Mouse (Mus musculus) ES-Bruce4 (cell line): ENCODE data around the gene Prima1. TPM values are rescaled to one million over a fixed set of nuclear protein-coding genes. Genes with fewer than 3 reads are reported as not detected.

Experiments used
- H3K27ac ChIP-seq: 2 replicates; pipeline ENCODE4 v1.5.1; 2012; ENCODE audit warnings: low read length, inconsistent platforms; ENCODE audit not compliant: insufficient read depth
- H3K27me3 ChIP-seq: 2 replicates; pipeline ENCODE4 v1.6.1; 2012; ENCODE audit warnings: mild to moderate bottlenecking, low read length, inconsistent platforms; ENCODE audit not compliant: control insufficient read depth, poor library complexity, insufficient read depth, severe bottlenecking
- H3K36me3 ChIP-seq: 2 replicates; pipeline ENCODE4 v1.6.1; 2012; ENCODE audit warnings: inconsistent platforms, mild to moderate bottlenecking, low read length, moderate library complexity; ENCODE audit not compliant: control insufficient read depth, poor library complexity, insufficient read depth, severe bottlenecking
- H3K4me1 ChIP-seq: one replicate; pipeline ENCODE4 v1.8.1; 2011; ENCODE audit warnings: low read length; ENCODE audit not compliant: control insufficient read depth, insufficient read depth
- H3K4me3 ChIP-seq: 2 replicates; pipeline ENCODE4 v1.5.1; 2011; ENCODE audit warnings: low read depth, mild to moderate bottlenecking, low read length
- H3K9ac ChIP-seq: 2 replicates; pipeline ENCODE4 v1.6.1; 2012; ENCODE audit warnings: low read depth, mild to moderate bottlenecking, inconsistent platforms; ENCODE audit not compliant: poor library complexity, severe bottlenecking
- H3K9me3 ChIP-seq: replicated peaks from 2 replicates; pipeline ENCODE4 v1.6.1; 2012; ENCODE audit warnings: mild to moderate bottlenecking, low read length, inconsistent platforms; ENCODE audit not compliant: control insufficient read depth, poor library complexity, insufficient read depth, severe bottlenecking
- CTCF ChIP-seq: IDR thresholded peaks from one replicate; pipeline ENCODE4 v1.8.1; 2011; ENCODE audit warnings: low read depth, low read length
- EP300 ChIP-seq: IDR thresholded peaks from 2 replicates; pipeline ENCODE4 v1.6.1; 2011; ENCODE audit warnings: low read depth, low read length; ENCODE audit not compliant: insufficient read depth
- POLR2A ChIP-seq: IDR thresholded peaks from one replicate; pipeline ENCODE4 v1.8.1; 2011; ENCODE audit warnings: low read length; ENCODE audit not compliant: insufficient read depth
- polyA plus RNA-seq: library from polyadenylated mRNA; stranded (reverse); fragments of >200 nt; gene quantifications from 2 replicates; pipeline ENCODE4 v1.2.4, GENCODE M21; 2011; ENCODE audit warnings: low read depth; ENCODE audit not compliant: missing spikeins, insufficient read depth, insufficient read length

Gene Prima1
- polyA plus RNA-seq, 1 experiment = not detected

DNA sequence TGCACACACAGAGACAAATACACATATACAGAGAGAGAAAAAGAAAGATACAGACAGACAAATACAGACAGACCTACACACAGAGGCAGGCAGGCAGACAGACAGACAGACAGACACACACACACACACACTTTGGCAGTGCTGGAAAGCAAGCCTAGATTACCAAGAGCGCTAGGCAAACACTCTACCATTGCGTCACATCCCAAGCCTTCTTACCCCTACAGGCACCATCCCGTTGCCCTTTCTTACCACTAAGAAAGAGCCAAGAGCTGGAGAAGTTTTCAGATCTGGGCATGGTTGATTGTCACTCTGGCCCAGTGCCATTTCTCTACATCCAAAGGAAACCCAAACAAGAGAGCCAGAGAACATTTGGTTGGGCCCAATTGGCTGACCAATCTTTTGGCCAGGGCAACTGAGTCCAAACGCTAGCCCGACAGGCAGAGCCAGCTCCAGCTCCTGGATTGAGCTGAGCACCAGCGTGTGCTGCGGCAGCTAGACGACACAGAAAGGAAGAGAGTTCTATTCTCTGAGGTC, 11.0 kb upstream of the Prima1 start:
- Histone ChIP-seq H3K36me3 (no peaks in the 10 kb centered on the region), H3K27me3 (no peaks in the 10 kb centered on the region), H3K4me1 (no peaks in the 10 kb centered on the region), H3K9me3 (no peaks in the 10 kb centered on the region), H3K27ac (no peak overlapping the region), H3K4me3 (no peak overlapping the region), H3K9ac (no peak overlapping the region)
- TF ChIP-seq EP300 = no peak
- TF ChIP-seq POLR2A = no peak
- no peak for TF ChIP-seq CTCF

DNA sequence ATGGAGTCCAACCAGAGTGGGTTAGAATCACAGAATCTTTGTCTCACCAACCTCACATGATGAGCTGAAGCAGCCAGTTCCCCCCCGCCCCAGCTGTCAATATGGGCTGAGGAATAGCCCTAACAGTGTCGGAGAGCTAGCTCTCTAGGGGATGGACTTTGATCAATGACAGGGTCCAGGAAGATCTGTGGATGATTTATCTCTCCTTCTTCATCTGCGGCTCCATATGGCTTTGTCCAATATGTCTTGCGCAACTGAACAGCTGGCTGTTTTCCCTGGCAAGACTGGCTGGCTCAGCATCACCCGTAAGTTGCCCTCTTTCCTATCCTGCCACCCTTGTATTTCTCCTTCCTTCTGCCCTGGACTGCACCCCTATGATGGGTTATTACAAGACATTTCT, 9.2 kb upstream of the Prima1 start:
- Histone ChIP-seq H3K4me1 (no peaks in the 10 kb centered on the region), H3K27me3 (no peaks in the 10 kb centered on the region), H3K9ac (no peak overlapping the region), H3K9me3 (no peaks in the 10 kb centered on the region), H3K36me3 (no peaks in the 10 kb centered on the region), H3K4me3 (no peak overlapping the region), H3K27ac (no peak overlapping the region)
- no peak for TF ChIP-seq EP300
- no peak for TF ChIP-seq POLR2A
- no peak for TF ChIP-seq CTCF

DNA sequence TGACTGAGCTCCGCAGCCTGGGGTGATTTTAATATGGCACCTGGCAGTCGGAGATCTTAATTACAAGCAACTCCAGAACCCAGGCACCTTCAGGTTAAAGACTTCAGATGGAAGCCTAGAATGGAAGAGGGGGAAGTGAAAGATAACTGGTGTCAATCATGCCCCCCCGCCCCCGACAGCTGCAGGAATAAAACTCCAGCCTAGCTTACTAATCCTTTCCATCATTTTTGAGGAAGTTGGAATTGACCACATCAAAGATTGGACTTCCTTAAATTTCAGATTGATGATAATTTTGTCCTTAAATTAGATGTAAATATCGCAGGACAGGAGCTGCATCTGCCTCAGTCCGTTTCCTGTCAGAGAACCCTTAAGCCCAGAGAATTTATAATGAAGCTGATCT, 8.4 kb upstream of the Prima1 start:
- Histone ChIP-seq H3K36me3 (no peaks in the 10 kb centered on the region), H3K9ac (no peak overlapping the region), H3K4me1 (no peaks in the 10 kb centered on the region), H3K4me3 (no peak overlapping the region), H3K27ac (no peak overlapping the region), H3K27me3 (no peaks in the 10 kb centered on the region), H3K9me3 (no peaks in the 10 kb centered on the region)
- TF ChIP-seq EP300 = no peak
- no peak for TF ChIP-seq POLR2A
- TF ChIP-seq CTCF = no peak

DNA sequence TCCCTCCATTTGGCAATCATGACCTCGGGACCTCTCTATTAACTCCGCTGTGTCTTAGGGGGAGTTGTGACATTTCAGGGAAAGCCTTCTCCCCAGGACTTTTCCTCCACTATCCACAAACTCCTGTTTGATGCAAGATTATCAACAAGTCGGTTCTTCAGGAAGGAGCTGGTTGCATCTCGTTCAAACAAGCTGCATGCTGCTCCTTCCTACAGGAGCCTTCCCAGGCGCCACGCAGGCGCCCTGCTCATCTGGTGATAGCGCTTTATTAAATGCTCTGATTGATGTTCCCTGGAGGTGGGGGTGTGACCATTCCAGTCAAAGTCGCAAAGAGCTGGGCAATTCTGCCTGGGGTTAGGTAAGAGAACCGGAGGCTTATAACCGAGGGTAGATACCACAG, 1.1 kb upstream of the Prima1 start:
- Histone ChIP-seq H3K36me3 (no peaks in the 10 kb centered on the region), H3K4me3 (peak overlapping the region; percentile 78), H3K27me3 (peaks cover 4% of the 10 kb centered on the region; the same call in 1 of the 2 replicates), H3K9me3 (no peaks in the 10 kb centered on the region), H3K27ac (no peak overlapping the region), H3K9ac (peak overlapping the region; percentile 77; the same call in 1 of the 2 replicates), H3K4me1 (no peaks in the 10 kb centered on the region)
- no peak for TF ChIP-seq EP300
- no peak for TF ChIP-seq CTCF
- TF ChIP-seq POLR2A = no peak

DNA sequence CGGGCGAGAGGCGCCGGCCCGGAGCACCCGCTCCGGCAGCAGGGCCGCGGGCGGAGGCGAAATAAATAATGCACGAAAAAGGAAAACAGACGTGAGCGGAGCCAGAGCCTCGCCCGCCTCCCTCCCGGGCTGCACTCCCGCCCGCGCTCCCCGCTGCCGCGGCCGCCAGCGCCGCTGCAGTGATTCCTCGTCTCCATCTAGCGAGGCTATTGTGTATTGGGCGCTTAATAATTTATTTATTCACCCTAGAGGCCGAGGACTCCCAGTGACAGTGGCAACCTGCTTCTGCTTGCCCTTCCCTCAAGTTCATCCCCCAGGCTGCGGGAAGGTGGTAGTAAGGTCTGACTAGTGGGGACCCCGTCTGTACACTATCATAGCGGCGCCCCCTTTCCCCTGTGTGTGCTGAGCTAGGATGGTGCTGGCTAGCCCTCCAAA, 658 bp upstream of the Prima1 start:
- no peak for TF ChIP-seq POLR2A
- no peak for TF ChIP-seq CTCF
- no peak for TF ChIP-seq EP300
- Histone ChIP-seq H3K4me1 (no peaks in the 10 kb centered on the region), H3K9me3 (no peaks in the 10 kb centered on the region), H3K27ac (no peak overlapping the region), H3K4me3 (peak overlapping the region; percentile 78), H3K27me3 (peaks cover 4% of the 10 kb centered on the region; the same call in 1 of the 2 replicates), H3K36me3 (no peaks in the 10 kb centered on the region), H3K9ac (peak overlapping the region; percentile 77)

DNA sequence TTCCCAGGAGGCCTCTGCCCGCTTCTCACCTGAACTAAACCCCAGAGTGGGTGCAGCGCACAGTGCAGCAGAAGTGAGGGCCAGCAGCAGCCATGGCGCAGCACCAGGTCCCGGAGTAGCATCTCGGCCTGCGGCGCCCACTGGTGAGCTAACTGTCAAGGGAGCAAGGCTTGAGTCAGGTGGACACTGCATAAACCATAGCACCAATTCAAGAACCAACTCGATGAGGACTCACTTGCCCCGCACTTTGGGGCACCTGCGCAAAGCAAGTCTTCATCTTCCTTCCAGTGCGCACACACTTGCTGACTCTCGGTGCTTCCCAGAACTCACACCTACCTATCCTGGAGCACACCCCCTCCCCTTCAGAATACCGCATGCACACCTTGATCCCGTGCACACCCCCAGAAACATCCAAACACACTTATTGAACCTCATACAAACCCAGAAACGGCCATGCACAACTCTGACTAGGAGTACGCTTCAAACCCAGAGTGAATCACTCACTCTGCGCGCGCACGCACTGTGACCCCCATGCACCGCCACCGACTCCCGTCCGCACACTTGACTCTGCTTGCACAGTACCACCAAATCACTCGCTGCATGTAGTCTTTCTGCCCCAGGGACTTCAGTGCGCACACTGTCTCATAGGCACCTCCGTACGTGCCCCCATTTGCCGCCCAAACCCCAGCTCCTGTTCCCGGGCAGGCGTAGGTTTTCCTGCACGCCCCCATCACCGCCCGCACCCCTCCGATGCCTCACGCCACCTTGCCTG, 453 bp downstream of the Prima1 start:
- Histone ChIP-seq H3K9ac (peak overlapping the region; percentile 77), H3K27me3 (peaks cover 4% of the 10 kb centered on the region; the same call in 1 of the 2 replicates)
- TF ChIP-seq CTCF = no peak
- no peak for TF ChIP-seq EP300
- TF ChIP-seq POLR2A = no peak

More for the DNA sequence above, 453 bp downstream of the Prima1 start:
- Histone ChIP-seq H3K27ac (no peak overlapping the region), H3K9me3 (no peaks in the 10 kb centered on the region), H3K36me3 (no peaks in the 10 kb centered on the region), H3K4me3 (peak overlapping the region; percentile 78), H3K4me1 (no peaks in the 10 kb centered on the region)
